Mouse (Mus musculus): ENCODE measurements around the gene Ptprf. TPM values are rescaled to one million over a fixed set of nuclear protein-coding genes. Genes with fewer than 3 reads are reported as not detected.

The Ptprf gene
- 136 and 150 TPM in 2 replicates for polyA plus RNA-seq (2012; rRNA removed; ENCODE audit: low replicate concordance)

DNA sequence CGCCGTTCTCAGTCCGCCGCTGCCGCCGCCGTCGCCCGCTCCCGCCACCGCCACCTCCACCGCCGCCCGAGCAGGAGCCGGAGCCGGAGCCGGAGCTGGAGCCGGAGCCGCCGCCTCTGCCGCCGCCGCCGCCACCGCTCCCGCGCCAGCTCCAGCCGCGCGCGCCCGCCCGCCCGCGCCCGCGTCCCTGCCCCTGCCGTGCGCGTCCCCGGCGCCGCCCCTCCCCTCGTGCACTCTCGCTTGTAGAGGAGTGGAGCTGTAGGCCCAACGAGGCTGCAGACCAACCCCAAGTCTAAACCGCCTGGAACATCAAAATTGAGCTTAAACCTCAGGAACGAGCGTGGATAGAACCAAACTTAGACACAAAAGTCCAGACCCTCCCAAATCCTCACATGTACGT, at the start of gene Ptprf:
Gene Ptprf (minus strand): TSS at position 175 of the 400 bp plus-strand sequence.

DNA sequence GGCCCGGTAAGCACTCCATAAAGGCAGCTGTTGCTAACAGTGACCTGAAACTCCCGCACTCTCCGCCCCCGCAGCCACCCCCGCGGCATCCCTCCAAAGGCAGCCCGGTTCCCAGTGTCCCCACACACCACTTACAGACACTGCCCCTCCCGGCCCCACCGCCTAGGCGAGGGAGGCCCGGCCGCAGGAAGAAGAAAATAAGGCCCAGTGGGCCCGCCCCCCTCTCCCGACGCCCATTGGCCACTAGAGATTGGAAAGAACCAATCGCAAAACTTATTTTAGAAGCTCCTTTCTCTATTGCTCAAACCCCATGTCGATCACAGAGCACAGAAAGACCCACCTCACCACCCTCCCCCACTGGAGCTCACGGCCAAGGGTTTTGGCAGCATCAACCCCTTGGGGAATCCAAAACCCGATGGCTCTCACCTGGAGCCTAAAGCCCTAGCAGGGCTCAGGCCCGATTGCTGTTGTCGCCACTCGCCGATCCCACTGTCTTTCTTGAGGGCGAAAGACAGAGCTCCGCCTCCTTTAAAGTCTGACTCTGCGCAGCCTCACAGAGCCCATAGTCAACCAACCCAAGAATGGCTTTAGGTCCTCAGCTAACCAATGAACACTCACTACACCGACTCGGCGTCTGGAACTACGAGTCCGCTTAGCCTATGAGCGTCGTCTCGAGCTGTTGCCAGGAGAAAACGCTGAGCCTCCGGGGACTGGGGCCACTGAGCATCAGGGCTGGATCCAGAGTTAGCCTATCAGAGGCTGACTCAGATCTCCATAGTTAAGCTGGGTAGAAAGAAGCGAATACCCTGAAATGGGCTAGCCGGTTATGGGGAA, 111.5 kb downstream of the Ptprf start, which contains the start of gene Kdm4a:
Gene Kdm4a (minus strand): TSS at position 577 of the 834 bp plus-strand sequence.

Other genes starting within 250 kb of the Ptprf start
- 7.6 and 10.8 TPM in 2 replicates for gene St3gal3, start 156.5 kb downstream of the Ptprf start, polyA plus RNA-seq (2012; rRNA removed; ENCODE audit: low replicate concordance)
- gene Kdm4a, start 111.4 kb downstream of the Ptprf start, polyA plus RNA-seq (2012; rRNA removed; ENCODE audit: low replicate concordance): 12.9 and 13.4 TPM in 2 replicates
- 29.0 and 35.2 TPM in 2 replicates for gene Szt2, start 117.9 kb upstream of the Ptprf start, polyA plus RNA-seq (2012; rRNA removed; ENCODE audit: low replicate concordance)
- gene Med8, start 117.9 kb upstream of the Ptprf start, polyA plus RNA-seq (2012; rRNA removed; ENCODE audit: low replicate concordance): 13.4 and 14.1 TPM in 2 replicates
- gene Elovl1, start 136.7 kb upstream of the Ptprf start, polyA plus RNA-seq (2012; rRNA removed; ENCODE audit: low replicate concordance): 190 and 291 TPM in 2 replicates
- 30.1 and 32.3 TPM in 2 replicates for gene Cdc20, start 145.9 kb upstream of the Ptprf start, polyA plus RNA-seq (2012; rRNA removed; ENCODE audit: low replicate concordance)
- 0.09 TPM in 1 of 2 replicates, not detected in the other for gene Mpl, start 166.1 kb upstream of the Ptprf start, polyA plus RNA-seq (2012; rRNA removed; ENCODE audit: low replicate concordance)
- gene Tie1, start 198.7 kb upstream of the Ptprf start, polyA plus RNA-seq (2012; rRNA removed; ENCODE audit: low replicate concordance): 11.4 and 13.4 TPM in 2 replicates
- 123 and 172 TPM in 2 replicates for gene 2610528J11Rik, start 235.6 kb upstream of the Ptprf start, polyA plus RNA-seq (2012; rRNA removed; ENCODE audit: low replicate concordance)

Data from duodenum, adult 2 months (tissue).